Mouse (Mus musculus) spleen, adult 2 months (tissue): ENCODE data around the gene 6330409D20Rik.

ENCODE experiments used
- CTCF ChIP-seq: fragments of 200-500 bp; IDR thresholded peaks from 2 replicates; pipeline ENCODE4 v1.5.1; 2011; ENCODE audit warnings: mild to moderate bottlenecking, inconsistent platforms; ENCODE audit not compliant: insufficient read depth, insufficient read length, insufficient replicate concordance; ENCODE audit errors: extremely low read depth
- POLR2A ChIP-seq: fragments of 200-500 bp; IDR thresholded peaks from 2 replicates; pipeline ENCODE4 v1.6.1; 2011; ENCODE audit warnings: low read depth, low read length, inconsistent platforms

- peak; percentile 98 for TF ChIP-seq CTCF
- TF ChIP-seq POLR2A: no peak
Measured at GRCm38 (mm10) chr2:32757056-32757845, 16.4 kb upstream of the 6330409D20Rik start, which contains the start of gene Tor2a.
